Mouse (Mus musculus) cortical plate, adult 2 months (tissue): ENCODE results near the gene Dnph1. TPM values are rescaled to one million over a fixed set of nuclear protein-coding genes. Genes with fewer than 3 reads are reported as not detected.

ENCODE experiments used
- H3K27ac ChIP-seq: fragments of 200-500 bp; 2 replicates; pipeline ENCODE4 v1.5.1; 2012; ENCODE audit warnings: low read length, control low read depth, inconsistent platforms; ENCODE audit not compliant: insufficient read depth
- H3K4me1 ChIP-seq: fragments of 200-500 bp; 2 replicates; pipeline ENCODE4 v1.6.1; 2011; ENCODE audit warnings: low read length; ENCODE audit not compliant: control insufficient read depth, insufficient read depth
- H3K4me3 ChIP-seq: fragments of 200-500 bp; 2 replicates; pipeline ENCODE4 v1.5.1; 2011; ENCODE audit warnings: mild to moderate bottlenecking, low read length, control low read depth; ENCODE audit not compliant: insufficient read depth
- CTCF ChIP-seq: fragments of 200-500 bp; IDR thresholded peaks from 2 replicates; pipeline ENCODE4 v1.5.1; 2011; ENCODE audit warnings: mild to moderate bottlenecking, control low read depth, low read length; ENCODE audit not compliant: insufficient read depth; ENCODE audit errors: extremely low read depth
- POLR2A ChIP-seq: fragments of 200-500 bp; IDR thresholded peaks from 2 replicates; pipeline ENCODE4 v1.6.1; 2011; ENCODE audit warnings: mild to moderate bottlenecking, low read length, control low read depth; ENCODE audit not compliant: insufficient read depth; ENCODE audit errors: extremely low read depth
- polyA plus RNA-seq: library from polyadenylated mRNA; depleted of rRNA; stranded (reverse); fragments of >200 nt; gene quantifications from 2 replicates; pipeline ENCODE4 v1.2.3, GENCODE M21; 2012

Gene Dnph1
- polyA plus RNA-seq, 1 experiment: 5.9 TPM

DNA sequence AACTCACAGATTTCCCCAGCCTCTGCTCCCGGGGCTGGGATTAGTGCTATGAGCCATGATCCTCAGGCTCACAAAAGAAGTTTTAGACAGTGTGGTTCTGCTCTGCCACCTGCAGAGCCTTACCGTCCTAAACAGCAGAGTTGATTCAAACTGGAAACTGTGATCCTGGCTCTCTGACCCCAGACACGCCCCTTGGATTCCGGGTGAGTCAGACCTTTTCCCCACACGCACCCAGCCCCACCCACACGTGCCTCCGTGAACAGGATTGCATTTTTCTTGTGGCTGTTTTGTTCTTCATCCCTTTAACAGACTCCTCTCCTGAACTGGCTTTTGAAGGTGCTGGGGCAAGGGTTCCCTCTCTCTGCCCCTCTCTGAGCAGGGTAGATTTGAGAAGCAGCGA, 1.4 kb downstream of the Dnph1 start:
- Histone ChIP-seq H3K4me1 (no peaks in the 10 kb centered on the region), H3K27ac (no peak overlapping the region), H3K4me3 (no peak overlapping the region)
- TF ChIP-seq POLR2A (no peak), CTCF (no peak)

DNA sequence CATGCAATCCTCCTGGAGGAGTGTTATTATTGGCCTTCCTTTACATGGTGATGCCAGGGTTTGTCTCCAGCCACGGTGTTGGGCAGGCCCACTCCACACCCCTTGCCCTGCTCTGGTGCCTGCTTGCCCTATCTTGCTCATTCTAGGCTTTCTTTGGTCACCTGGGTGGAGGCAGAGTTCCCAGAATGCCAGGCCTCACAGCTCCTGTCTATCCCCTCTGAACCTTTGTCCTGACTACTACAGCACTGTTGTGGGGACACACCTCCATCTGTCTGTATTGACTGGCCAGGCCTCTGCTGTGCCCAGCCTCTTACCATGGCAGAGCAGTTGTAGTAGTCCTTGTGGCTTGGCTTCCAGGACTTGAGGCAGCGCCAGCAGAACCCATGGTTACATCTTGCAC, 6.3 kb downstream of the Dnph1 start:
- no peaks in the 10 kb centered on the region for H3K4me1 ChIP-seq
- no peak overlapping the region for H3K4me3 ChIP-seq
- H3K27ac ChIP-seq: no peak overlapping the region
- TF ChIP-seq POLR2A: no peak

DNA sequence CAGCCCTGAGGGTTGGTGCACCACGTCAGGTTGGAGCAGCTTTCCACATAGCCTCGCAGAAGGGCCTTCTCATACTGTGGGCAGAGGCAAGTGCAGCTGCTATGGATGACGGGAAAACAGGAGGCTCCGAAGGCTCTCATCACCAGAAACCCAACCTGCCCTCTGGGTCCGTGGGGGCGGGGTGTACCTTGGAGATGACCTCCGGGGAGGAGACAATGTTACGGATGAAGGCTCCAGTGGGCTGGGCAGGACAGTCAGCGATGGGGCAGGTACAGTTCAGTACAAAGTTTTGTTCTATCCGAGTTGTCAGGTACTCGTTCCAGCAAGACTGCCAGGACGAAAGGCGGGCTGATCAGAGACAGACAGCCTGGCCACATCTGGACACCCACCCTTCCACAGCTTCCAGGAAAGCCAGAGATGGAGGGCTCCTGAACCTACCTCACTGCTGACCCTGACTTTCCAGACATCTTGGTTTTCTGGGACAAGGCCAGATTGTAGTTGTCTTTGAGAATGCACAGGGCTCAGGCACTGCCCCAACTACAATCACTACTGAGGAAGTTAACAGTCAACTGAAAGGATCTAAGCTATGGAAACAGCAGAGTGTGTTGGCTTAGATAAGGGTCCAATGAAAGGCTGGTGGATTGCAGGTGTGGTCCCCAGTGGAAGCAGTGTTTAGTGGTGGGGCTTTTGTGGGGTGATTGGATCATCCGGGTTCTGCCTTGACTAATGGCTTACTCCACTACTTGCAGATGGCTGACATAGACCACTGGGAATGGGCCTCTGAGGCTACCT, 7.5 kb downstream of the Dnph1 start:
- TF ChIP-seq CTCF (no peak), POLR2A (no peak)
- Histone ChIP-seq H3K4me3 (no peak overlapping the region), H3K4me1 (no peaks in the 10 kb centered on the region), H3K27ac (no peak overlapping the region)

DNA sequence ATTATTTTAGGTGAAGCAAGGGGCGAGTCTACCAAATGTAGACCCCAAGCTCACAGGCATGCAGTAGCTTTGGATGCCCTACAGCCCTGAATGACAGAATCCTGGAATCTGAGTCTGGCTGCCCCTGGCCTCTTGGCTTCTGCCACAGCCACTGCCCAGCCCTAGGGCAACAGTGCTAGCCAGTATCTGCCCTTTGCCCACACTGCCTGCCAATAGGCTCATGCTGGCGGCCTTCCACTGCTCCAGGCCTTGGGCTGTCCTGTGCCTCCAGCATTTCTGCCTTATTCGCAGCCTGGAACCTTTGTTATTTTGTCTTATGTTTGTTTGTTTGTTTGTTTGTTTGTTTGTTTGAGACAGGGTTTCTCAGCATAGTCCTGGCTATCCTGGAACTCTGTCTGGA, 9.1 kb downstream of the Dnph1 start:
- no peak overlapping the region for H3K4me3 ChIP-seq
- TF ChIP-seq CTCF: no peak
- TF ChIP-seq POLR2A: no peak
- H3K27ac ChIP-seq: no peak overlapping the region
- no peaks in the 10 kb centered on the region for H3K4me1 ChIP-seq

DNA sequence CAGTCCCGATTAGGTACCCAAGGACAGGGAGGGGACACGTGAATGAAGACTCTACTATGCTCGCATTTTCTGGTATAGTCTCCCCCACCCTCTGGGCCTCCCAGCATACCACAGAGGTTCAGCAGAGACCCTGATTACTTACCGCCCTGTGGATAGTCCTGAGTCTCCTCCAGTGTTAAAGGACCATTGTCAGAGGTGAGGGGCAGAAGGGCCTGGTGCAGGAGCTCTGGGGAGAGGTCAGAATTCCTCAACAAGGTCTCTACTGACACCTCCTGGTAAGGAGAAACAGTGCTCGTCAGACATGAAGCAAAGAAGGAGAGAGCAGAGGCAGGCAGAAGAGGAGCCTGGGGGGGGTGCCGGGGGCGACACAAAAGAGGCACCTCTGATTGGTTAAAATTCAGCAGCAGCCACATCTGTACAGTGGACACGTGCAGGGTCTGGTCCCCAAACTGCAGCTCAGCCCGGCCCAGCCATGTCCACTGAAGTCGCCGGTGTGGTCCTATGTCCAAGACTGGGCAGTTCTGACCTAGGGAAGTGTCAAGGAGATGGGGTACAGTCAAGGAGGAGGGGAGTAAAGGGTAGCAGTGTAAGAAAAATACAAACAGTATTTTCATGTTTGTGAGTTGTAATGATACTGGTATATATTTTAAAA, 14.7 kb downstream of the Dnph1 start:
- no peak overlapping the region for H3K4me3 ChIP-seq
- TF ChIP-seq POLR2A (no peak), CTCF (peak; percentile 33)
- no peaks in the 10 kb centered on the region for H3K4me1 ChIP-seq

DNA sequence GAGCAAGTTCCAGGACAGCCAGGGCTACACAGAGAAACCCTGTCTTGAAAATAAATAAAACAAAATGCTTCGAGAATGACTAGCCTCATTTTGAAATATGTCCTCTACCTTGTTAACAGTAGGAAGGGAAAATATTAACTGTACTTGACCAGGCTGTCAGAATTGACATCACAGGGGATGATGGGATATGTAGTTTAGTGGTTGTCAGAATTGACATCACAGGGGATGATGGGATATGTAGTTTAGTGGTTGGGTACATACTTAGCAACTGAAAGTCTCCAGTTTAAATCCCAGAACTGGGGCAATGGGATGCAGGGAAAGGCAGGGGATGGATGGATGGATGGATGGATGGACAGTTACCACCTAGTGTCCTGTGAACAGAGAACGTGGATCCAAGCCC, 16.8 kb downstream of the Dnph1 start:
- H3K4me1 ChIP-seq: no peaks in the 10 kb centered on the region

More for the DNA sequence above, 14.7 kb downstream of the Dnph1 start:
- H3K27ac ChIP-seq: no peak overlapping the region

DNA sequence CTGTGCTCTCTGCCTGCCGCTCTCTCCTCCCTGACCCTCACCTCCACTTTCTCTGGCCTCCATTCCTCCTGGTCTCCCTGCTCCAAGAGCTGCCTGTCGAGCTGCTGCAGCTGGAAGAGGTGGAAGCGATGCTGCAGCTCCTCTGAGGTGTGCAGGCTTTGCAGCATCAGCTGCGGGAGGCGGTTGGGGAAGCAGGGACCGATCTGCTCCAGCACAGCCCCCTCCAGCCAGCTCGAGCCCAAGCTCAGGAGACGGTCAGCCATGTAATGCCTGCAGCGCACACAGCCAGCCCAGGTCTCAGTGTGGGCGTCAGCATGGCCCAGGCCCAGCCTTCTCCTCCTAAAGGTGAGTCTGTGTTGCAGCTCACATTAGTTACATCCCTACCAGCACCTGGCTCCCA, 23.5 kb downstream of the Dnph1 start:
- TF ChIP-seq POLR2A: no peak
- no peak for TF ChIP-seq CTCF
- H3K4me1 ChIP-seq: no peaks in the 10 kb centered on the region
- no peak overlapping the region for H3K4me3 ChIP-seq
- H3K27ac ChIP-seq: no peak overlapping the region

More for the DNA sequence above, 16.8 kb downstream of the Dnph1 start:
- TF ChIP-seq POLR2A (no peak), CTCF (no peak)
- Histone ChIP-seq H3K27ac (no peak overlapping the region), H3K4me3 (no peak overlapping the region)

DNA sequence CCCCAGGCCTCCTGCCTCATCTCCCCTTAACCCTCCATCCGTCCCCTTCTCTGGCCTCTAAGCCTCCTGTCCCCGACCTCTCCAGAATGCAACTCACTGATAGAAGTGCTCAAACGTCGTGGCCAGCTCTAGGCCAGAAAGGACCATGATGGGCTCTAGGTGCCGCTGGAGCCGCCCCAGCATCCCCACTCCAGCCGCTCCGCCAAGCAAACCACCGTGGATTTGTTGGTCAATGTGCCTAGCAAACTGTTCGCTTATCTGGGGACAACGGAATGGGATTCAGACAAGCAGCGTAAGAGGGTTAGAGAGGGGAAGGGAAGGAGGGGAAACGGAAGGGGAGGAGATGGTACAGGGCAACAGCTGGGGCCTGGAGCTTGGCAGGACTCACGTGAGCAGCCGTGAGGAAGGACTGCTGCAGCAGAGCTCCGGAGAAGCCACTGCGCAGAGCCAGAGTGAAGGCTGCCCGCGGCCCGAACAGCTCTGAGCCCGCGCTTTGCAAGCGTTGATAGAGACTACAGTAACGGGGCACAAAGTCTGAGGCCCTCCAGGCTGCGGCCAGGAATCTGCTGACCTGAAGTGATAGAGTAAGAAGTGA, 24.0 kb downstream of the Dnph1 start:
- Histone ChIP-seq H3K27ac (no peak overlapping the region), H3K4me3 (no peak overlapping the region), H3K4me1 (no peaks in the 10 kb centered on the region)
- no peak for TF ChIP-seq POLR2A
- no peak for TF ChIP-seq CTCF

DNA sequence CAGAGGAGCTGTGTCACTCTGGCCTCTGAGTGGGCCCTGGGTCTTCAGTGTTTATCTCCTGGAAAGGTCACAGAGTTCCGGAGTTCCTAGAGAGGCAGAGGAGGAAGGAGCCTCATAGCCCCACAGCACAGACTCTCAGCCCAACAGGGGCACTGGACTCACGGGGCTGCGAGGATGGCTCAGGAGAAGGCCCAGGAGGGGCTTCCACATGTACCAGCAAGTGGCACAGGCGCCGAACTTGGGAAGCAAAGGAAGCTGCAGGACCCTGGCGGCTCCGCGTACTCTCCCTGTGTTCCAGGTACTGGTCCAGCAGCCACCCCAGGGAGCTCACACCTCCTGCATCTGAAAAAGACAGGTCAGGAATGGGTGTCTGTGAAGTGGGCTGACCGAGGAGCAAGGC, 24.7 kb downstream of the Dnph1 start:
- TF ChIP-seq POLR2A: no peak
- TF ChIP-seq CTCF: no peak
- H3K4me1 ChIP-seq: no peaks in the 10 kb centered on the region
- no peak overlapping the region for H3K4me3 ChIP-seq
- no peak overlapping the region for H3K27ac ChIP-seq

DNA sequence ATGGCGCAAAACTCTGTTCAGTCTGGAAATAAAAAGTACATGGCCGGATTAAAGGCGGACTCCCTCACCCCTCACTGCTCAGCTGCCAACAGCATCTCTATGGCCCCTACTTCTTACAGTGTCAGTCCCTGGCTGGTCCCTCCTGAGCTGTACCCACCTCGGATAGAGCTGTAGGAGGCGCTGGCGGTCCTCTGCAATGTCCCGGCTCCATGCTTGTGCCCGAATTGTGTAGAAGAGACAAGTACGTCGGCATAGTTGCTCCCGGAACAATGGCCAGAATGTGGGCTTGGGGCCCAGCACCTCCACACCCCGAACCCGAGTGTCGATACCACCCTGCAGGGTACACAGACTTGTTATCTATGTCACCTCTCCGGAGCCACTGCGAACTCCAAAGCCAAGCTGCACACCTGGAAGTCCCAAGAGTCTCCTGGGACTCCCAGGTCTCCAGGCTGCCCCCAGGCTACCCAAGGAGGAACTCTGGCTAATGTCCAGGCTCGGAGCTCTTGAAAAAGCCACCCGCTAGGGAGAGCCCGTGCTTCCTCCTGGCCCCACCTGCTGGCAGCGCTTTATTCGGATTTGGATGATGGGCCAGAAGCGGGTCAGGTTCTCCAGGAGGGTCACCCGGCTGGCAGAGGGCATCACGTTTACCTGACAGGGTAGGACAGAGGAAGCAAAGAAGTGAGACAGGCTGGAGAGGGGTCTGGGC, 25.6 kb downstream of the Dnph1 start:
- Histone ChIP-seq H3K4me3 (no peak overlapping the region), H3K4me1 (no peaks in the 10 kb centered on the region), H3K27ac (no peak overlapping the region)
- TF ChIP-seq CTCF: no peak
